Mouse (Mus musculus): Measurements from ENCODE around the gene Cd52. TPM values are rescaled to one million over a fixed set of nuclear protein-coding genes. Genes with fewer than 3 reads are reported as not detected.

The Cd52 gene
- total and polyA plus RNA-seq, 2 experiments from 2014 or later, result 0.66 to 2.7 TPM

DNA sequence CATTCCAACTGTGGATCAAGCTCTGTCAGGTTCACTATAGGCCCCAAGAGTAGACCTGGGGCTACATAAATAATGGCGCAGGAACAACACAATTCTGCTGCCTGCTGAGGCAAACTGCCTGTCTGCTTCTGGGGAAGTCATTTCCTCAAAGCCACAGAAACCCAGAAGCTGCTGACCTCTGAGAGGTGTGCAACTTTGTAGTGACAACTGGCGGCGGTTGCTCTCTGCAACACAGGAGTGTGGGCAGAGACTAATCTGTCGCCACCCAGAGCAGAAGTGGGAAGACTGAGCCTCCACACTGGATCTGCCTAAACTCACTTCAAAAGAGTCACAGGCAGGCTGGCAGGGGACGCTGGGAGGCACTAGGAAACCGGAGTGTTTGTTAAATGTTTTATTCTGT is 34.6 kb upstream of the Cd52 start:
- Histone ChIP-seq H3K4me2 (ENCODE audit: low read depth, low read length, poor library complexity, severe bottlenecking) (peak overlapping the region; percentile 77), H3K27ac (ENCODE audit: low read depth, low read length) (no peak overlapping the region; the same call in 1 of the 2 replicates), H3K27me3 (ENCODE audit: insufficient read depth, low read length) (no peaks in the 10 kb centered on the region), H3K9ac (replicated peaks; ENCODE audit: low read length, poor library complexity, severe bottlenecking) (no peak overlapping the region), H3K4me1 (ENCODE audit: insufficient read depth, low read length) (peaks cover 13% of the 10 kb centered on the region; the same call in 1 of the 2 replicates), H3K36me3 (ENCODE audit: insufficient read depth, low read length) (peaks cover 9% of the 10 kb centered on the region), H3K9me3 (ENCODE audit: low read length) (no peaks in the 10 kb centered on the region), H3K4me3 (ENCODE audit: low read depth, low read length) (no peak overlapping the region)
- WGBS, result 49% methylated on average over 6 of the region's 6 CpGs
- DNase-seq (ENCODE audit: low spot score), result no peak
- TF ChIP-seq CTCF (IDR thresholded peaks at IDR 0.05), result no peak
- ATAC-seq (ENCODE audit: low FRiP score), result no peak

DNA sequence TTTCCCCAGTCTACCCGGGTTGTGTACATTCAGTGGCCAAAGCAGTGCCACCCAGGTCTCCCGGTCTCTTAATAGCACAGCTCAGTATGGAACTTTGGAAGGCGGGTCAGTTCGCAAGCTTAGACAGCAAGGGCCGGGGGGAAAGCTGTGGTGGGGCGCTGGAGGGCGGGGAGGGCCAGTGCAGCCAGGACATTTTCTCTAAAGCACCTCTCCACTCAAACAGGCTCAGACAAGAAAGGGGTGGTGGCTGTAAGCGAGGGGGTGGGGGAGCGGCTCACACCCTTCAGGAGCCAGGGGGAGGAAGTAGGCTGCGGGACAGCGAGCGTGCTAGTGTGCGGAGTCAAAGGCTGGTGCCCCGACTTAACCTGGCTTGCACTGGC is 34.1 kb upstream of the Cd52 start:
- Histone ChIP-seq H3K27ac (ENCODE audit: low read depth, low read length) (peak overlapping the region; percentile 73), H3K9me3 (ENCODE audit: low read length) (no peaks in the 10 kb centered on the region), H3K4me1 (ENCODE audit: insufficient read depth, low read length) (peaks cover 13% of the 10 kb centered on the region; the same call in 1 of the 2 replicates), H3K4me3 (ENCODE audit: low read depth, low read length) (peak overlapping the region; percentile 71), H3K9ac (replicated peaks; ENCODE audit: low read length, poor library complexity, severe bottlenecking) (peak overlapping the region; percentile 75), H3K36me3 (ENCODE audit: insufficient read depth, low read length) (peaks cover 9% of the 10 kb centered on the region), H3K4me2 (ENCODE audit: low read depth, low read length, poor library complexity, severe bottlenecking) (peak overlapping the region; percentile 77), H3K27me3 (ENCODE audit: insufficient read depth, low read length) (no peaks in the 10 kb centered on the region)
- 6% methylated on average over 14 of the region's 14 CpGs for WGBS
- TF ChIP-seq CTCF (IDR thresholded peaks at IDR 0.05), result no peak
- peak; percentile 8; the same call in 1 of the 2 replicates for ATAC-seq (ENCODE audit: low FRiP score)
- DNase-seq (ENCODE audit: low spot score), result no peak

DNA sequence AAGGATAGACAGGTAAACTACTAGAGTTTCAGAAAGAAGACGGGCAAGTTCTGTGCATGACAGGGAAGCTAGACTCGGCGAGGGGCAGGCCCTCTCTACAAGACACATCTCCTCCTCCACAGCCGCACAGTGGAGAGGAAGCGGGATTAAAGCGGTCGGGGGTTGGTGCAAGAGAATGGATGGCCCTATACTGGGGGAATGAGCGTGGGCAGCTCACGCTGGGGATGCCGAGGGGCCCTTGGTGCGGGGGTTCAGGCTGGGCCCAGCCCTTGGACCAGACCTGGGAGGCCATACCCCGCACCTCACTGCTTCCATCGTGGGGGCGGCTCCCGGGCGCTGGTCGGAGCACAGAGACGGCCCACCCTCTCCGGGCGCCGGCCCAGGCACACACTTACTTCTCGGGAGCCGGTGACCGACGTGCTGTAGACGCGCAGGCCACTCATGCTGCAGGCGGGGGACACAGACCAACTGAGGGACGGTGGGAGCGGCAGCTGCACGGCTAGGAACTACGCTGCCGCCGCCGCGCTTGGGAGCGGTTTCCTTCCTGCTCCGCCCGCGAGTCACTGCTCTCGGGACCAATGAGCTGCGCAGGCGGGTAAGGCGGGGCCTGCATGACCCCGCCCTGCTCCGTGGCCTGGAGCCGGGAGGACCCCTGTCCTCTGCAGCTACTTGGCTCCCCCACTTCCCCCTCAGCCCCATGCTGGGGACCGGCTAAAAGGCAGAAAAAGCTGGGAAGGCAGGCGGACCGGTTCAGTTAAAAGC is 33.5 kb upstream of the Cd52 start, which contains the start of gene Sh3bgrl3:
Sh3bgrl3 (minus strand) TSS at position 569 of the 762 bp plus-strand sequence.
- Histone ChIP-seq H3K9ac (replicated peaks; ENCODE audit: low read length, poor library complexity, severe bottlenecking) (peak within 1 kb of the TSS; percentile 75), H3K4me3 (ENCODE audit: low read depth, low read length) (peak within 1 kb of the TSS; percentile 71), H3K9me3 (ENCODE audit: low read length) (no peaks in the 10 kb centered on the region), H3K27ac (ENCODE audit: low read depth, low read length) (peak within 1 kb of the TSS; percentile 73), H3K36me3 (ENCODE audit: insufficient read depth, low read length) (peaks cover 9% of the 10 kb centered on the region), H3K27me3 (ENCODE audit: insufficient read depth, low read length) (no peaks in the 10 kb centered on the region), H3K4me2 (ENCODE audit: low read depth, low read length, poor library complexity, severe bottlenecking) (peak within 1 kb of the TSS; percentile 77), H3K4me1 (ENCODE audit: insufficient read depth, low read length) (peaks cover 13% of the 10 kb centered on the region; the same call in 1 of the 2 replicates)
- TF ChIP-seq CTCF (IDR thresholded peaks at IDR 0.05), result no peak
- WGBS, result under 1% methylated on average over 47 of the region's 50 CpGs
- ATAC-seq (ENCODE audit: low FRiP score) (peak; percentile 89), DNase-seq (ENCODE audit: low spot score) (peak; percentile 91)

DNA sequence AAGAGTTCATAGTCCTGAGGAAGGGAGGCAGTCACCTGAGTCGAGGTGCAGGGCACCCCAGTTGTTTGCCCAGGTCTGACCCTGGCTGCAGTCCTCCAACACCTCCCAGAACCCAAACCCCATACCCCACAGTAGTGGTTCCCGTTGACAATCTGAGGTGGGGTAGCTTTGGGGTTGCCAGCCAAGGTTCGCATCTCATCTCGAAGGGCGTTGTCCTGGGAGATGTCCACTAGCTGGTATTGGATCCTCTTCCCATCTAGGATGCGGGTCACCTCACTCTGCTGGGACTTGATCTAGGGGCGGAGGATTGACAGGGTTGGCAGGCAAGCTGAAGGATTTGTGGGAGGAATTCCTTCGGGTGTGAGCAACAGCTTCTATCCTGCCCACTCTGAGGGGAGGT is 32.9 kb upstream of the Cd52 start:
- Histone ChIP-seq H3K9ac (replicated peaks; ENCODE audit: low read length, poor library complexity, severe bottlenecking) (peak overlapping the region; percentile 75), H3K27me3 (ENCODE audit: insufficient read depth, low read length) (no peaks in the 10 kb centered on the region), H3K36me3 (ENCODE audit: insufficient read depth, low read length) (peaks cover 9% of the 10 kb centered on the region), H3K4me1 (ENCODE audit: insufficient read depth, low read length) (peaks cover 13% of the 10 kb centered on the region; the same call in 1 of the 2 replicates), H3K4me2 (ENCODE audit: low read depth, low read length, poor library complexity, severe bottlenecking) (peak overlapping the region; percentile 77), H3K9me3 (ENCODE audit: low read length) (no peaks in the 10 kb centered on the region), H3K4me3 (ENCODE audit: low read depth, low read length) (peak overlapping the region; percentile 71), H3K27ac (ENCODE audit: low read depth, low read length) (peak overlapping the region; percentile 73; the same call in 1 of the 2 replicates)
- TF ChIP-seq CTCF (IDR thresholded peaks at IDR 0.05), result no peak
- ATAC-seq (ENCODE audit: low FRiP score) (no peak), DNase-seq (ENCODE audit: low spot score) (no peak)
- 56% methylated on average over 8 of the region's 8 CpGs for WGBS

- H3K4me2 ChIP-seq (ENCODE audit: low read depth, low read length, poor library complexity, severe bottlenecking), result peak overlapping the region; percentile 77; the same call in 1 of the 2 replicates
- WGBS, result 90% methylated on average over 7 of the region's 7 CpGs
- H3K9ac ChIP-seq (replicated peaks; ENCODE audit: low read length, poor library complexity, severe bottlenecking), result 0 out of 2 replicates have a peak overlapping the region, but pooled peaks have one; percentile 24
- no peaks in the 10 kb centered on the region for H3K9me3 ChIP-seq (ENCODE audit: low read length)
- no peak for TF ChIP-seq CTCF (IDR thresholded peaks at IDR 0.05)
- H3K36me3 ChIP-seq (ENCODE audit: insufficient read depth, low read length), result peaks cover 9% of the 10 kb centered on the region
- H3K4me1 ChIP-seq (ENCODE audit: insufficient read depth, low read length), result peaks cover 13% of the 10 kb centered on the region; the same call in 1 of the 2 replicates
- H3K27ac ChIP-seq (ENCODE audit: low read depth, low read length), result no peak overlapping the region
- ATAC-seq (ENCODE audit: low FRiP score), result no peak
- no peaks in the 10 kb centered on the region for H3K27me3 ChIP-seq (ENCODE audit: insufficient read depth, low read length)
- no peak overlapping the region; the same call in 1 of the 2 replicates for H3K4me3 ChIP-seq (ENCODE audit: low read depth, low read length)
- no peak for DNase-seq (ENCODE audit: low spot score)
Measured at GRCm38 (mm10) chr4:134127121-134127455, 32.2 kb upstream of the Cd52 start.
